Mouse (Mus musculus) MEL (cell line): ENCODE data around the gene Srrm3. TPM values are rescaled to one million over a fixed set of nuclear protein-coding genes. Genes with fewer than 3 reads are reported as not detected.

Experiments
- DNase-seq: peaks from one replicate; pipeline ENCODE4 v3.0.0; 2011; ENCODE audit warnings: low read depth, low spot score
- H3K27ac ChIP-seq: 2 replicates; pipeline ENCODE4 v1.5.1; 2012; ENCODE audit warnings: low read depth, mild to moderate bottlenecking, control low read depth, low read length, moderate library complexity; ENCODE audit not compliant: control insufficient read depth
- H3K27me3 ChIP-seq, 2 experiments: fragments of 150-350 bp in 1 of 2; sonication (generic) in 1 of 2; 2 replicates each; pipeline ENCODE4 v1.6.1; 2012; ENCODE audit warnings: low read length in 2 of 2, mild to moderate bottlenecking in 2 of 2, improper control_type of control experiment in 1 of 2, moderate library complexity in 1 of 2; ENCODE audit not compliant: insufficient read depth in 2 of 2, control insufficient read depth in 1 of 2
- H3K36me3 ChIP-seq, 2 experiments: 2 replicates each; pipeline ENCODE4 v1.6.1; 2012 to 2014; ENCODE audit warnings: low read length in 2 of 2, improper control_type of control experiment in 1 of 2, inconsistent platforms in 1 of 2, mild to moderate bottlenecking in 1 of 2; ENCODE audit not compliant: insufficient read depth in 2 of 2, control insufficient read depth in 1 of 2
- H3K4me1 ChIP-seq, 2 experiments: fragments of 150-350 bp in 1 of 2; sonication (generic) in 1 of 2; 2 replicates each; pipeline ENCODE4 v1.6.1; 2012; ENCODE audit warnings: low read length in 2 of 2, improper control_type of control experiment in 1 of 2, mild to moderate bottlenecking in 1 of 2; ENCODE audit not compliant: insufficient read depth in 2 of 2, control insufficient read depth in 1 of 2
- H3K4me3 ChIP-seq, 2 experiments: fragments of 150-350 bp in 1 of 2; sonication (generic) in 1 of 2; 2 replicates each; pipeline ENCODE4 v1.5.1; 2012; ENCODE audit warnings: low read depth in 2 of 2, low read length in 2 of 2, mild to moderate bottlenecking in 2 of 2, moderate library complexity in 2 of 2, control low read depth in 1 of 2, improper control_type of control experiment in 1 of 2; ENCODE audit not compliant: control insufficient read depth in 1 of 2, insufficient read depth in 1 of 2
- H3K79me2 ChIP-seq: 2 replicates; pipeline ENCODE4 v1.6.1; 2012; ENCODE audit warnings: mild to moderate bottlenecking, low read length, moderate library complexity; ENCODE audit not compliant: control insufficient read depth, poor library complexity, insufficient read depth
- H3K9ac ChIP-seq: 2 replicates; pipeline ENCODE4 v1.6.1; 2012; ENCODE audit warnings: low read depth, mild to moderate bottlenecking, control low read depth, low read length, moderate library complexity; ENCODE audit not compliant: control insufficient read depth, poor library complexity, severe bottlenecking
- H3K9me3 ChIP-seq: fragments of 150-350 bp; sonication (generic); replicated peaks from 2 replicates; pipeline ENCODE4 v1.6.1; 2012; ENCODE audit warnings: mild to moderate bottlenecking, low read length, improper control_type of control experiment, moderate library complexity; ENCODE audit not compliant: insufficient read depth
- CHD1 ChIP-seq: IDR thresholded peaks from 2 replicates; pipeline ENCODE4 v1.6.1; 2012; ENCODE audit warnings: low read depth, mild to moderate bottlenecking, inconsistent platforms, low read length, improper control_type of control experiment
- CTCF ChIP-seq, 3 experiments: IDR thresholded peaks in 2 of 3; conservative IDR thresholded peaks in 1 of 3; 2 replicates each; pipeline ENCODE4 v1.5.1; 2011 to 2012; ENCODE audit warnings: low read length in 3 of 3, low read depth in 2 of 3, mild to moderate bottlenecking in 2 of 3, improper control_type of control experiment in 1 of 3, inconsistent platforms in 1 of 3, mixed read lengths in 1 of 3, moderate library complexity in 1 of 3; ENCODE audit not compliant: control insufficient read depth in 1 of 3, insufficient read depth in 1 of 3, poor library complexity in 1 of 3, severe bottlenecking in 1 of 3
- E2F4 ChIP-seq: IDR thresholded peaks from 2 replicates; pipeline ENCODE4 v1.6.1; 2011; ENCODE audit warnings: low read depth, low read length, improper control_type of control experiment, borderline replicate concordance
- ELF1 ChIP-seq: IDR thresholded peaks from 2 replicates; pipeline ENCODE4 v1.6.1; 2014; ENCODE audit warnings: low read depth, mild to moderate bottlenecking, inconsistent platforms, low read length, improper control_type of control experiment, moderate library complexity
- EP300 ChIP-seq, 2 experiments: IDR thresholded peaks; 2 replicates each; pipeline ENCODE4 v1.6.1; 2011; ENCODE audit warnings: improper control_type of control experiment in 2 of 2, low read length in 2 of 2, low read depth in 1 of 2, mild to moderate bottlenecking in 1 of 2
- HCFC1 ChIP-seq: IDR thresholded peaks from 2 replicates; pipeline ENCODE4 v1.6.1; 2012; ENCODE audit warnings: low read depth, mild to moderate bottlenecking, inconsistent platforms, low read length, improper control_type of control experiment, moderate library complexity
- MAFK ChIP-seq: IDR thresholded peaks from 2 replicates; pipeline ENCODE4 v1.6.1; 2011; ENCODE audit warnings: low read depth, mild to moderate bottlenecking, low read length, improper control_type of control experiment, borderline replicate concordance
- NELFE ChIP-seq: IDR thresholded peaks from 2 replicates; pipeline ENCODE4 v1.6.1; 2011; ENCODE audit warnings: low read depth, low read length, improper control_type of control experiment
- POLR2A ChIP-seq, 2 experiments: IDR thresholded peaks; 2 replicates each; pipeline ENCODE4 v1.6.1; 2011 to 2012; ENCODE audit warnings: low read length in 2 of 2, mild to moderate bottlenecking in 2 of 2, control low read depth in 1 of 2, improper control_type of control experiment in 1 of 2, low read depth in 1 of 2, moderate library complexity in 1 of 2; ENCODE audit not compliant: control insufficient read depth in 1 of 2, insufficient read depth in 1 of 2, poor library complexity in 1 of 2
- POLR2AphosphoS5 ChIP-seq: IDR thresholded peaks from 2 replicates; pipeline ENCODE4 v1.6.1; 2012; ENCODE audit warnings: low read depth, borderline replicate concordance, mild to moderate bottlenecking, inconsistent platforms, low read length, moderate library complexity, mixed read lengths
- RAD21 ChIP-seq: IDR thresholded peaks from 2 replicates; pipeline ENCODE4 v1.6.1; 2011; ENCODE audit warnings: mild to moderate bottlenecking, low read depth, low read length, improper control_type of control experiment
- RCOR1 ChIP-seq: IDR thresholded peaks from 2 replicates; pipeline ENCODE4 v1.6.1; 2012; ENCODE audit warnings: low read depth, mild to moderate bottlenecking, inconsistent platforms, low read length, improper control_type of control experiment
- SMC3 ChIP-seq: IDR thresholded peaks from 2 replicates; pipeline ENCODE4 v1.6.1; 2011; ENCODE audit warnings: low read depth, low read length, improper control_type of control experiment
- UBTF ChIP-seq: IDR thresholded peaks from 2 replicates; pipeline ENCODE4 v1.6.1; 2012; ENCODE audit warnings: low read depth, mild to moderate bottlenecking, inconsistent platforms, low read length, improper control_type of control experiment, moderate library complexity, borderline replicate concordance; ENCODE audit not compliant: insufficient read depth
- ZC3H11A ChIP-seq: IDR thresholded peaks from 2 replicates; pipeline ENCODE4 v1.6.1; 2012; ENCODE audit warnings: low read depth, mild to moderate bottlenecking, inconsistent platforms, low read length, improper control_type of control experiment
- ZKSCAN1 ChIP-seq: IDR thresholded peaks from 2 replicates; pipeline ENCODE4 v1.6.1; 2012; ENCODE audit warnings: low read depth, mild to moderate bottlenecking, inconsistent platforms, low read length, improper control_type of control experiment, moderate library complexity
- polyA plus RNA-seq, 2 experiments: library from polyadenylated mRNA; stranded (reverse) in 1 of 2; unstranded in 1 of 2; fragments of >175 nt in 1 of 2; fragments of >200 nt in 1 of 2; gene quantifications; 2 replicates each; pipeline versions ENCODE4 v1.2.1 to v1.2.4; 2012; ENCODE audit warnings: low replicate concordance in 2 of 2, low read depth in 1 of 2; ENCODE audit not compliant: insufficient read length in 2 of 2, insufficient read depth in 1 of 2, missing spikeins in 1 of 2
- total RNA-seq: library from RNA; depleted of rRNA; stranded (reverse); fragments of 300-350 nt; gene quantifications from 2 replicates; pipeline ENCODE4 v1.2.3, GENCODE M21; 2012

Srrm3 gene
- total and polyA plus RNA-seq, 3 experiments: not detected

DNA sequence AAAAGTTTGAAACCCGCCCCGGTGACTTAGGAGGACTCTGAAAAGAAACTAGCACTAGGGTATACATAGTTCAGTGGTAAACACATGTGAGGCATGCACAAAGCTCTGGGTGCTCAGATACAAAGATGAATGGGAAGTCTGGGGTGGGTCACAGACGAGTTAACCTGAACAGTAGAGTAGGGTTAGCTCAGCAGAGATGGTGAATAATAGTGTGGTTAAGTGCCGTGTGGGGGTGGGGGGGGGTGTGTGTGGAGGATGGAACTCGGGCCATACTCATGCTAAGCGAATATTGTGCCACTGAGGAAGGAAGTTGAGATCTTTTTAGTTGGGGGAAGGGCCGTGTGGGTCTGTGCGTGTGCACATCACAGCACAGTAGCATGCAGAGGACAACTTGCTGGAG is 26.4 kb upstream of the Srrm3 start:
- TF ChIP-seq EP300 (IDR thresholded peaks at IDR 0.05; ENCODE audit: low read depth in 1 of 2, low read length in 2 of 2) (no peak), POLR2A (IDR thresholded peaks at IDR 0.05; ENCODE audit: control insufficient read depth in 1 of 2, insufficient read depth in 1 of 2, low read depth in 1 of 2, low read length in 2 of 2, poor library complexity in 1 of 2) (0 out of 4 replicates have a peak, but pooled peaks of 1 of the 2 experiments have one; percentile 34), POLR2AphosphoS5 (no peak)
- TF ChIP-seq, all 39 proteins: peak for 1
- Histone ChIP-seq H3K4me3 (peak overlapping the region; percentile 58 to 98; a peak in 3 of 4 replicates), H3K9me3 (no peaks in the 10 kb centered on the region), H3K9ac (peak overlapping the region; percentile 93), H3K79me2 (peaks cover 40% of the 10 kb centered on the region), H3K4me1 (peaks cover 0 to 19% of the 10 kb centered on the region in 2 experiments; a peak in 3 of 4 replicates), H3K27me3 (no peaks in the 10 kb centered on the region), H3K27ac (no peak overlapping the region), H3K36me3 (peaks cover 7 to 22% of the 10 kb centered on the region in 2 experiments)
- DNase-seq: no peak

DNA sequence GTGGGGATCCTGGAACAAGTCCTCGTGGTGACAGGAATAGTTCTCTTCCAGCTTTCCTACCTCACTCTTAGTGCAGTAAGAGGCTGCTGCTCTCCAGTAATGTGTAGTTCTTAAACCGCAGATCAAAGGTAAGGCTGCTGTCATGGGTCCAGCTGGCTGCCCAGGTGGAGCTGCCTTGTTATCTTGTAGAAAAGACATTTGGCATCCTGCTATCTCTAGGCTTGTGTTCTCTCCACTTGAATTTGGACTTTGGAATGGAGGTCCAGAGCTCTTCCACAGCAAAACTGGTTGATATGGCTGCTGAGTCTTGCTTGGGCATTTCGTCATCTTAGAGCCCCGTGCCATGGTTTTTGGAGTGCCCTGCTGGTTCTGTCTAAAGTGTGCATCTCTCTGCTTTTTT is 23.8 kb upstream of the Srrm3 start:
- no peak for DNase-seq
- H3K27me3 ChIP-seq: no peaks in the 10 kb centered on the region
- H3K4me3 ChIP-seq: no peak overlapping the region
- peaks cover 37% of the 10 kb centered on the region for H3K79me2 ChIP-seq
- no peak for TF ChIP-seq RCOR1
- no peak for TF ChIP-seq EP300 (IDR thresholded peaks at IDR 0.05; ENCODE audit: low read depth in 1 of 2, low read length in 2 of 2)
- TF ChIP-seq CHD1: no peak
- TF ChIP-seq UBTF: no peak
- H3K9ac ChIP-seq: no peak overlapping the region
- H3K36me3 ChIP-seq: peaks cover 19 to 21% of the 10 kb centered on the region in 2 experiments
- H3K27ac ChIP-seq: no peak overlapping the region
- no peaks in the 10 kb centered on the region for H3K9me3 ChIP-seq
- H3K4me1 ChIP-seq: peaks cover 0 to 14% of the 10 kb centered on the region in 2 experiments; a peak in 3 of 4 replicates

DNA sequence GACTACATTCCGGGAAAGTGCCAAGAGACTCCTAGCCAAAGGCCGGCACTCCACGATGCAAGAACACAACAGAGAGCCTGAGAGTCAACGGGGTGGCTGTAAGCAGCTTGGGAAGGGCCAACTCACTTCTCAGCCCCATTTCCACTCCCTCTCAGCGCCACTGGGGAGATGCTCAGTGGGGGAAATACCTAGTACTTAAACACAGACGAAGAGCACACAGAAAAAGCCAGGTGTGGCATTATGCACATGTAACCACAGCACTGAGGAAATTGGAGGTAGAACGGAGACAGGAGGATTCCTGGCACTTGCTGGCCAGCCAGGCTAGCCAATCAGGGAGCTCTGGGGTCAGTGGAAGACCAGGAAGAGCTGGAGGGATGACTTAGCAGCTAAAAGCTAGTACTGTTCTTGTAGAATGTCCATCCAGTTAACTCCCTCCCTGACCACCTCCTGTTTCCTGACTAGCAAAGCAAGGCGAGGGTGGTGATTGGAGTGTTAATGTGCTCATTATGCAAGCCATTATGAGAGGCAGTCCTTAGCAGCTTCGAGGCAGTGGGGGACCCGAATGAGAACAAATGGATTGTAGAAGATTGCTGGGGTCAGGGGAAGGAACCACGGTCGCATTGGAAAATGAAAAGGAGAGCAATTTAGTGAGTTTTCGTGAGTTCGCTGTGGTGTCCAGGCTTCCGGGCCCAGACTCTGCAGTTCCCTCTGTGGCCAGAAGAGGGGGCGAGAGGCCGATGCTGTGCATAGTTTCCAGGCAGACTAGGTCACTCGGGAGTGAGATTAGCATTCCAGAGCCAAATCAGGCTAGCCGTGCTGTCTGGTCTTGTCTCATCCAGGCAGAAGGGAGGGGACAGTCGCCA is 12.5 kb upstream of the Srrm3 start:
- no peaks in the 10 kb centered on the region for H3K9me3 ChIP-seq
- no peaks in the 10 kb centered on the region; the same call in 1 of the 2 replicates for H3K79me2 ChIP-seq
- peak overlapping the region; percentile 75 for H3K9ac ChIP-seq
- TF ChIP-seq ZC3H11A: peak; percentile 35; the same call in 1 of the 2 replicates
- no peak for TF ChIP-seq ZKSCAN1
- TF ChIP-seq MAFK: no peak
- TF ChIP-seq NELFE: 0 out of 2 replicates have a peak, but pooled peaks have one; percentile 20
- peak; percentile 86 to 95 (median 87) for TF ChIP-seq CTCF (IDR thresholded peaks at IDR 0.05 in 2 of 3, conservative IDR thresholded peaks at IDR 0.05 in 1 of 3; ENCODE audit: control insufficient read depth in 1 of 3, insufficient read depth in 1 of 3, low read depth in 2 of 3, low read length in 3 of 3, poor library complexity in 1 of 3, severe bottlenecking in 1 of 3)
- TF ChIP-seq SMC3: peak; percentile 71
- TF ChIP-seq HCFC1: 0 out of 2 replicates have a peak, but pooled peaks have one; percentile 30
- TF ChIP-seq RAD21: peak; percentile 49
- no peak for TF ChIP-seq RCOR1
- TF ChIP-seq E2F4: no peak
- peak; percentile 64 for TF ChIP-seq ELF1
- TF ChIP-seq, all 39 proteins: peak for 7
- H3K27ac ChIP-seq: peak overlapping the region; percentile 41
- DNase-seq: peak; percentile 78
- H3K36me3 ChIP-seq: peaks cover 0 to 4% of the 10 kb centered on the region in 2 experiments; a peak in 1 of 4 replicates
- peak overlapping the region; percentile 66 to 84 for H3K4me3 ChIP-seq
- H3K4me1 ChIP-seq: no peaks in the 10 kb centered on the region
- H3K27me3 ChIP-seq: no peaks in the 10 kb centered on the region
